Mouse (Mus musculus) heart, embryonic 14.5 days (tissue): ENCODE results near the gene Eif2s2. TPM values are rescaled to one million over a fixed set of nuclear protein-coding genes. Genes with fewer than 3 reads are reported as not detected.
A peak's percentile ranks its signal among the peaks of the same experiment; 100 is the strongest.

Experiments
- ATAC-seq: fragments of 200-750 bp; cut with Nextera tagmentation; 2 replicates; pipeline ENCODE4 v1.8.0; 2017; ENCODE audit warnings: low read depth, moderate TSS enrichment; ENCODE audit not compliant: insufficient number of reproducible peaks, insufficient read depth, low FRiP score
- H3K27ac ChIP-seq, 2 experiments: fragments of 200-500 bp in 1 of 2; fragments of 300-500 bp in 1 of 2; sonication (generic) in 1 of 2; replicated peaks in 1 of 2; 2 replicates each; pipeline ENCODE4 v1.5.1; 2012 to 2014; ENCODE audit warnings: low read depth in 2 of 2, low read length in 2 of 2, control low read depth in 1 of 2, mild to moderate bottlenecking in 1 of 2, mixed read lengths in 1 of 2; ENCODE audit not compliant: control insufficient read depth in 1 of 2, insufficient read depth in 1 of 2
- H3K27me3 ChIP-seq: fragments of 300-500 bp; sonication (generic); 2 replicates; pipeline ENCODE4 v1.6.1; 2014; ENCODE audit warnings: mild to moderate bottlenecking, low read length, control low read depth; ENCODE audit not compliant: control insufficient read depth, insufficient read depth
- H3K36me3 ChIP-seq: fragments of 300-500 bp; sonication (generic); 2 replicates; pipeline ENCODE4 v1.6.1; 2014; ENCODE audit warnings: mild to moderate bottlenecking, control low read depth, low read length, mixed read lengths; ENCODE audit not compliant: control insufficient read depth, insufficient read depth
- H3K4me1 ChIP-seq, 2 experiments: fragments of 200-500 bp in 1 of 2; fragments of 300-500 bp in 1 of 2; sonication (generic) in 1 of 2; 2 replicates each; pipeline ENCODE4 v1.6.1; 2012 to 2014; ENCODE audit warnings: low read length in 2 of 2, control low read depth in 1 of 2, mixed read lengths in 1 of 2; ENCODE audit not compliant: control insufficient read depth in 2 of 2, insufficient read depth in 2 of 2
- H3K4me2 ChIP-seq: fragments of 300-500 bp; sonication (generic); 2 replicates; pipeline ENCODE4 v1.6.1; 2014; ENCODE audit warnings: mild to moderate bottlenecking, low read length
- H3K4me3 ChIP-seq, 2 experiments: fragments of 200-500 bp in 1 of 2; fragments of 300-500 bp in 1 of 2; sonication (generic) in 1 of 2; 2 replicates each; pipeline ENCODE4 v1.5.1; 2012 to 2014; ENCODE audit warnings: low read length in 2 of 2, mild to moderate bottlenecking in 2 of 2, control low read depth in 1 of 2, low read depth in 1 of 2, moderate library complexity in 1 of 2; ENCODE audit not compliant: control insufficient read depth in 1 of 2, insufficient read depth in 1 of 2
- H3K9ac ChIP-seq: fragments of 300-500 bp; sonication (generic); 2 replicates; pipeline ENCODE4 v1.6.1; 2014; ENCODE audit warnings: mild to moderate bottlenecking, low read length
- H3K9me3 ChIP-seq: fragments of 300-500 bp; sonication (generic); 2 replicates; pipeline ENCODE4 v1.6.1; 2016; ENCODE audit warnings: low read length, control low read depth; ENCODE audit not compliant: control insufficient read depth
- WGBS: fragments of 180-500 bp; shearing (Covaris S2); extraction: QIAGEN DNeasy Blood & Tissue Kit; methylation state at CpG from one replicate; pipeline ENCODE4 v1.1.7; 2014; 5-methylcytosine and 5-hydroxymethylcytosine counted together
- polyA plus RNA-seq: library from polyadenylated mRNA; unstranded; fragments of >200 nt; fragmentation: Nextera tagmentation; extraction: Ambion mirVana; gene quantifications from 2 replicates; pipeline ENCODE4 v1.2.1, GENCODE M21; 2014

The Eif2s2 gene
- polyA plus RNA-seq, 1 experiment from 2014 or later: 72.8 TPM

- Histone ChIP-seq H3K9me3 (no peaks in the 10 kb centered on the region), H3K27me3 (no peaks in the 10 kb centered on the region), H3K4me2 (peak overlapping the region; percentile 95), H3K27ac (peak overlapping the region in 1 of 2 experiments; percentile 87; a peak in 1 of 4 replicates), H3K4me3 (peak overlapping the region; percentile 74 to 75), H3K36me3 (peaks cover 20% of the 10 kb centered on the region), H3K9ac (peak overlapping the region; percentile 93), H3K4me1 (peaks cover 0 to 20% of the 10 kb centered on the region in 2 experiments; a peak in 3 of 4 replicates)
- WGBS: 9% methylated on average over 2 of the region's 2 CpGs
- ATAC-seq: no peak
These were observed 1.1 kb downstream of the Eif2s2 start for GRCm38 (mm10) chr2:154891585-154891984.

- 92% methylated on average over 2 of the region's 2 CpGs for WGBS
- Histone ChIP-seq H3K27ac (no peak overlapping the region), H3K4me3 (no peak overlapping the region), H3K4me2 (no peak overlapping the region), H3K36me3 (peaks cover 88% of the 10 kb centered on the region), H3K9ac (no peak overlapping the region), H3K4me1 (no peaks in the 10 kb centered on the region), H3K9me3 (no peaks in the 10 kb centered on the region), H3K27me3 (no peaks in the 10 kb centered on the region)
- ATAC-seq: no peak
These were observed 16.1 kb downstream of the Eif2s2 start for GRCm38 (mm10) chr2:154876621-154877020.

- Histone ChIP-seq H3K27ac (no peak overlapping the region), H3K4me2 (no peak overlapping the region), H3K9me3 (no peaks in the 10 kb centered on the region), H3K4me3 (no peak overlapping the region), H3K36me3 (peaks cover 97% of the 10 kb centered on the region), H3K27me3 (no peaks in the 10 kb centered on the region), H3K9ac (no peak overlapping the region), H3K4me1 (no peaks in the 10 kb centered on the region)
- ATAC-seq: no peak
These were observed 22.6 kb downstream of the Eif2s2 start for GRCm38 (mm10) chr2:154869954-154870641.

- ATAC-seq: no peak
- H3K9me3 ChIP-seq: no peaks in the 10 kb centered on the region
- WGBS: 92% methylated on average over 1 of the region's 1 CpGs
- H3K9ac ChIP-seq: no peak overlapping the region
- H3K4me1 ChIP-seq: no peaks in the 10 kb centered on the region
- no peak overlapping the region for H3K4me3 ChIP-seq
- no peaks in the 10 kb centered on the region for H3K27me3 ChIP-seq
- no peak overlapping the region for H3K27ac ChIP-seq
- peaks cover 98% of the 10 kb centered on the region for H3K36me3 ChIP-seq
- no peak overlapping the region for H3K4me2 ChIP-seq
These were observed 24.6 kb downstream of the Eif2s2 start for GRCm38 (mm10) chr2:154868106-154868505.

GRCm38 (mm10) chr2:154865696-154866095 lies 27.0 kb downstream of the Eif2s2 start:
- Histone ChIP-seq H3K9me3 (no peaks in the 10 kb centered on the region), H3K27me3 (no peaks in the 10 kb centered on the region), H3K4me3 (no peak overlapping the region), H3K4me1 (no peaks in the 10 kb centered on the region), H3K27ac (no peak overlapping the region), H3K4me2 (no peak overlapping the region), H3K36me3 (peaks cover 99% of the 10 kb centered on the region), H3K9ac (no peak overlapping the region)
- 62% methylated on average over 3 of the region's 3 CpGs for WGBS
- ATAC-seq: no peak

GRCm38 (mm10) chr2:154863672-154864071 lies 29.1 kb downstream of the Eif2s2 start:
- H3K9ac ChIP-seq: no peak overlapping the region
- H3K9me3 ChIP-seq: no peaks in the 10 kb centered on the region
- no peak overlapping the region for H3K4me2 ChIP-seq
- H3K4me1 ChIP-seq: no peaks in the 10 kb centered on the region
- H3K27me3 ChIP-seq: no peaks in the 10 kb centered on the region
- no peak overlapping the region for H3K4me3 ChIP-seq
- H3K36me3 ChIP-seq: peaks cover 98% of the 10 kb centered on the region
- whole genome bisulfite sequencing: 92% methylated on average over 13 of the region's 13 CpGs
- no peak overlapping the region for H3K27ac ChIP-seq
- no peak for ATAC-seq

GRCm38 (mm10) chr2:154855383-154855782 lies 37.4 kb downstream of the Eif2s2 start:
- no peak overlapping the region for H3K4me3 ChIP-seq
- peaks cover 40% of the 10 kb centered on the region for H3K36me3 ChIP-seq
- no peak overlapping the region for H3K9ac ChIP-seq
- H3K27ac ChIP-seq: no peak overlapping the region
- H3K27me3 ChIP-seq: no peaks in the 10 kb centered on the region
- peaks cover 2% of the 10 kb centered on the region; the same call in 1 of the 2 replicates for H3K9me3 ChIP-seq
- no peak for ATAC-seq
- WGBS: 94% methylated on average over 1 of the region's 1 CpGs
- H3K4me1 ChIP-seq: peaks cover 2 to 10% of the 10 kb centered on the region in 2 experiments; a peak in 2 of 4 replicates
- no peak overlapping the region for H3K4me2 ChIP-seq

GRCm38 (mm10) chr2:154848086-154848485 lies 44.6 kb downstream of the Eif2s2 start:
- no peak overlapping the region for H3K9ac ChIP-seq
- no peak for ATAC-seq
- no peaks in the 10 kb centered on the region for H3K27me3 ChIP-seq
- H3K4me3 ChIP-seq: no peak overlapping the region
- H3K36me3 ChIP-seq: peaks cover 19% of the 10 kb centered on the region
- 0 out of 4 replicates have a peak, but pooled peaks cover 0 to 2% of the 10 kb centered on the region in 2 experiments for H3K4me1 ChIP-seq
- H3K27ac ChIP-seq: no peak overlapping the region
- peaks cover 3% of the 10 kb centered on the region; the same call in 1 of the 2 replicates for H3K9me3 ChIP-seq
- no peak overlapping the region for H3K4me2 ChIP-seq
